Mouse (Mus musculus) left cerebral cortex, adult 2 months (tissue): ENCODE data around the gene Gm5861. TPM values are rescaled to one million over a fixed set of nuclear protein-coding genes. Genes with fewer than 3 reads are reported as not detected.
"Not testable (repeated sequence)": the region's sequence is repeated elsewhere in the genome, so short reads cannot be mapped to it uniquely, and the experiment has no call there.

Experiments used
- DNase-seq, 2 experiments: peaks; one replicate each; pipeline ENCODE4 v3.0.0; 2021 to 2022; ENCODE audit warnings: low spot score in 2 of 2, mixed read lengths in 1 of 2; ENCODE audit errors: extremely low spot score in 1 of 2
- H3K27ac ChIP-seq: fragments of 200-600 bp; 2 replicates; pipeline ENCODE4 v1.8.1; 2022
- H3K4me3 ChIP-seq: fragments of 200-600 bp; 2 replicates; pipeline ENCODE4 v1.8.1; 2022
- intact Hi-C: fragments of 180-260 bp; cut with DNase I; formaldehyde crosslinking; loops from one replicate; pipeline ENCODE4 v1.15.1; 2025
- long read RNA-seq, 2 experiments: library from polyadenylated mRNA; stranded (forward); transcript quantifications; one replicate each; pipeline ENCODE4 v2.0.0; 2021; ENCODE audit warnings: borderline mapping rate in 2 of 2
- total RNA-seq, 2 experiments: library from RNA; stranded (reverse); gene quantifications; 2 replicates each; pipeline ENCODE4 v1.2.3; 2021

Gm5861 gene
- total RNA-seq, result not detected
- long read RNA-seq, experiment 1, result 0 reads
- long read RNA-seq, experiment 2, result 0 reads

GRCm38 (mm10) chr5:11182772-11183171, at the start of gene Gm5861:
TSS of gene Gm5861 (plus strand) at chr5:11183072.
- intact Hi-C loops, H3K27ac ChIP-seq, DNase-seq, H3K4me3 ChIP-seq: not testable (repeated sequence)

- DNase-seq, result peak in 1 of 2 experiments; percentile 5
- H3K27ac ChIP-seq, H3K4me3 ChIP-seq, intact Hi-C loops: not testable (repeated sequence)
Observed at GRCm38 (mm10) chr5:11138031-11138430, 44.8 kb upstream of the Gm5861 start.

Other genes starting within 250 kb of the Gm5861 start
- gene Gm8871, start 235.3 kb upstream of the Gm5861 start, total RNA-seq, result not detected
- not detected for gene Gm8857, start 235.3 kb upstream of the Gm5861 start, total RNA-seq
- not detected for gene Gm8879, start 55.4 kb upstream of the Gm5861 start, total RNA-seq
- gene Gm8890, start 73.0 kb downstream of the Gm5861 start, total RNA-seq, result not detected
- not detected for gene Speer1, start 158.4 kb downstream of the Gm5861 start, total RNA-seq
- gene Gm8897, start 233.3 kb downstream of the Gm5861 start, total RNA-seq, result not detected